Mouse (Mus musculus) kidney, postnatal 0 days (tissue): Measurements from ENCODE around the gene Gm37240. TPM values are rescaled to one million over a fixed set of nuclear protein-coding genes. Genes with fewer than 3 reads are reported as not detected.

ENCODE experiments used
- ATAC-seq: fragments of 200-750 bp; cut with Nextera tagmentation; replicated peaks from 2 replicates; pipeline ENCODE4 v1.8.0; 2017; ENCODE audit warnings: low read depth, moderate number of reproducible peaks, moderate TSS enrichment, moderate library complexity; ENCODE audit not compliant: low FRiP score
- DNase-seq: peaks from one replicate; pipeline ENCODE4 v3.0.0-alpha.2; 2016; ENCODE audit warnings: low spot score
- H3K27ac ChIP-seq: fragments of 300-500 bp; sonication (generic); 2 replicates; pipeline ENCODE4 v1.5.1; 2014; ENCODE audit warnings: mild to moderate bottlenecking
- H3K27me3 ChIP-seq: fragments of 300-500 bp; sonication (generic); 2 replicates; pipeline ENCODE4 v1.6.1; 2014; ENCODE audit warnings: low read length, mixed read lengths; ENCODE audit not compliant: insufficient read depth
- H3K36me3 ChIP-seq: fragments of 300-500 bp; sonication (generic); 2 replicates; pipeline ENCODE4 v1.6.1; 2014; ENCODE audit warnings: low read length, mixed read lengths; ENCODE audit not compliant: insufficient read depth
- H3K4me1 ChIP-seq: fragments of 300-500 bp; sonication (generic); replicated peaks from 2 replicates; pipeline ENCODE4 v1.6.1; 2014; ENCODE audit warnings: antibody characterized with exemption, low read length, mixed read lengths; ENCODE audit not compliant: insufficient read depth
- H3K4me2 ChIP-seq: fragments of 300-500 bp; sonication (generic); 2 replicates; pipeline ENCODE4 v1.6.1; 2014; ENCODE audit warnings: mild to moderate bottlenecking, low read length, moderate library complexity, mixed read lengths
- H3K4me3 ChIP-seq: fragments of 300-500 bp; sonication (generic); replicated peaks from 2 replicates; pipeline ENCODE4 v1.5.1; 2014; ENCODE audit warnings: low read depth, low read length
- H3K9ac ChIP-seq: fragments of 300-500 bp; sonication (generic); 2 replicates; pipeline ENCODE4 v1.6.1; 2014; ENCODE audit warnings: low read depth, low read length
- H3K9me3 ChIP-seq: fragments of 300-500 bp; sonication (generic); replicated peaks from 2 replicates; pipeline ENCODE4 v1.6.1; 2016; ENCODE audit warnings: low read length, inconsistent platforms, mixed read lengths
- CTCF ChIP-seq: IDR thresholded peaks from 2 replicates; pipeline ENCODE4 v1.5.1; 2016; ENCODE audit warnings: antibody characterized with exemption, low read depth, mild to moderate bottlenecking, moderate library complexity
- WGBS: fragments of 180-500 bp; shearing (Covaris S2); extraction: QIAGEN DNeasy Blood & Tissue Kit; methylation state at CpG from one replicate; pipeline ENCODE4 v1.1.7; 2014; 5-methylcytosine and 5-hydroxymethylcytosine counted together
- polyA plus RNA-seq: library from polyadenylated mRNA; unstranded; fragments of >200 nt; fragmentation: Nextera tagmentation; extraction: Ambion mirVana; gene quantifications from 2 replicates; pipeline ENCODE4 v1.2.1, GENCODE M21; 2015

Gm37240 gene
- polyA plus RNA-seq, 1 experiment from 2014 or later, result 10.8 TPM

DNA sequence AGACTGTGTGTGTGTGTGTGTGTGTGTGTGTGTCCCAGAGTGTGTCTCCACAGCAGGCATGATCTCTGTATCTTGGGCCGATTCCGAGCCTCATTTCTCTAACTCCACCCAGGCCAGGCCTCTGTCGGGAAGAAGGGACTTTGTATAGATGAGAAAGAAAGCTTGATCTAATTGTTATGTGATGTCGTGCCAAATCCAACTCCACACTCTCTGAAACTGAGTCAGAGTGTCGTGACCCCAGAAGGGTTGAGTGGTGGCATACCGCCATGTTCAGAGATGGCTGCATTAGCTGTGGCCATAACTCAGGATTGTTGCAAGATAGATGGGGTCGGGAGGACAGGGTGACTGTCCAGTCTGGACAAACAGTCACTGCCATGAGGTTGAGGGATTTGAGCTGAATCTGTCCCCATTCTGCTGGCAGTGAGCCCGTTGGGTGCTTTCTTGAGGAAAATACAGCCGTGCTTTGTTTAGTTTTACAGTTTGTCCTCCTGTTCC is 1191.4 kb downstream of the Gm37240 start:
- 49% methylated on average over 9 of the region's 9 CpGs for WGBS
- ATAC-seq (peak; percentile 57; the same call in 1 of the 2 replicates), DNase-seq (peak; percentile 50)
- no peaks in the 10 kb centered on the region for H3K4me1 ChIP-seq
- no peaks in the 10 kb centered on the region for H3K27me3 ChIP-seq
- no peak overlapping the region for H3K4me3 ChIP-seq
- no peak for TF ChIP-seq CTCF
- no peak overlapping the region for H3K27ac ChIP-seq
- no peak overlapping the region for H3K9ac ChIP-seq
- no peaks in the 10 kb centered on the region for H3K36me3 ChIP-seq
- H3K9me3 ChIP-seq, result no peaks in the 10 kb centered on the region
- peak overlapping the region; percentile 44 for H3K4me2 ChIP-seq

DNA sequence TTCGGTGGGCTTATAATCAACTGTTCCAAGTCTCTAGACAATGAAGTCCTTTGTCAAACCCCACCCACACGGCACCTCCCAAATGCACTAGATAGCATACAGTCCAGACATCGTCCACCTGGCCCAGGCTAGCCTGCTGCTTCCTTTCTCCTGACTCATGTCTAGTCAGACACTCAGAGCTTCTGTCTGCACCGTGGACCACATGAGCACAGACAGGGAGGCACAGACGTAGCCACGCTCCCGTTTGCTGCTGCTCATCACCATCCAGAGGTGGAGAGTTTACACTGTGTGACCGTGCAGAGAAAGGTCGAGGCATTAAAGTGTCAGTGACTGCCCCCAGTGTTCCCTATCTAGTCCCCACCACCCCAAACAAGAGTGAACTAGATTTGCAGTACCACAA is 1191.9 kb downstream of the Gm37240 start:
- Histone ChIP-seq H3K4me1 (no peaks in the 10 kb centered on the region), H3K27me3 (no peaks in the 10 kb centered on the region), H3K9ac (no peak overlapping the region), H3K36me3 (no peaks in the 10 kb centered on the region), H3K4me3 (no peak overlapping the region), H3K4me2 (peak overlapping the region; percentile 44; the same call in 1 of the 2 replicates), H3K27ac (no peak overlapping the region), H3K9me3 (no peaks in the 10 kb centered on the region)
- no peak for DNase-seq
- peak; percentile 17; the same call in 1 of the 2 replicates for ATAC-seq
- 28% methylated on average over 9 of the region's 9 CpGs for WGBS
- TF ChIP-seq CTCF, result no peak

DNA sequence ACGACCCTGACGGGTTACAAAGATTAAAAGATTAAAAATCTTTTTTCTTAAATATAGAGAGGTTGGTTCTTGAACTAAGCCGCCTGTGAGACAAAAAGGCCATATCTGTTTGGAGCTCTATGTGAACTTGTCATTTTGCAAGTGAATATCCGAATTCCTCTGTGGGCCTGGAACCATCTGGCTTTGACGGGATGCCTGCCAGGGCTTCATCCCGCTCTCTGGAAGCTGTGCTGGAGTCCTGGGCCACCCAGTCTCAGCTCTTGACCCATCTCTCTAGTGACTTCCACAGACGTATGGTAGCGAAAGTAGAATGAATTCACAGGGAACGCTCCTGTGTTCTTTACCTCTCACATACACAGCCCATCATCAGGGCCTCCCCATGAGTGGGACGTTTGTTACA is 1193.4 kb downstream of the Gm37240 start:
- no peaks in the 10 kb centered on the region for H3K9me3 ChIP-seq
- ATAC-seq (no peak), DNase-seq (no peak)
- no peak overlapping the region for H3K27ac ChIP-seq
- H3K4me2 ChIP-seq, result no peak overlapping the region
- H3K4me3 ChIP-seq, result no peak overlapping the region
- H3K9ac ChIP-seq, result no peak overlapping the region
- 78% methylated on average over 10 of the region's 10 CpGs for WGBS
- H3K4me1 ChIP-seq, result no peaks in the 10 kb centered on the region
- no peaks in the 10 kb centered on the region for H3K36me3 ChIP-seq
- H3K27me3 ChIP-seq, result no peaks in the 10 kb centered on the region
- no peak for TF ChIP-seq CTCF

DNA sequence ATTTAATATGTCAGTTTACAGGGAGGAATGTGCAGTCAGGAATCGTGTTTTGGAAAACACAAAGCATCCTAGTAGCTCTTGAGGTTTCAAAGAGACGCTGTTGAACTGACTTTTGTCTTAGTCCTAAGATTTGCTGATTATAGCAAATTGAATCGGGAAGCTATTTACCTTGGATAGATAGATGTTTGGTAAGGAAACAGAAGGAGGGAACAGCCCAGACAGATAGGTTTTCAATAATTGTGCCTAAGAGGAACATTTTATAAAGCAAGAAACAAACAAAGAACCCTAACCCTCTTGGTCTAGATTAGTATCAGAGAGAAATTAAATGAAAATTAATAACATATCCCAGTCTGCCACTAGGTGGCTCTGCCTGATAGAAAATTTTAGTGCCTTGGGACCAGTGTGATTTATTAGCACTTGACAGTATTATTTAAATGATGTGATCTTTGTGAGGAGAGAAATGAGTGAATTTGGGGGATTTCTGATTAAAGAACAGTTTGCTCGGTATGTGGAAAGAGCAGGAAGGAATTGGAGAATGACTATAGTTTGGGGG is 1194.6 kb downstream of the Gm37240 start:
- Histone ChIP-seq H3K4me3 (no peak overlapping the region), H3K27ac (no peak overlapping the region), H3K4me1 (no peaks in the 10 kb centered on the region), H3K36me3 (no peaks in the 10 kb centered on the region), H3K9me3 (no peaks in the 10 kb centered on the region), H3K9ac (no peak overlapping the region), H3K27me3 (no peaks in the 10 kb centered on the region), H3K4me2 (no peak overlapping the region)
- no peak for ATAC-seq
- WGBS, result 46% methylated on average over 4 of the region's 4 CpGs
- peak; percentile 84 for DNase-seq
- TF ChIP-seq CTCF, result peak; percentile 87

DNA sequence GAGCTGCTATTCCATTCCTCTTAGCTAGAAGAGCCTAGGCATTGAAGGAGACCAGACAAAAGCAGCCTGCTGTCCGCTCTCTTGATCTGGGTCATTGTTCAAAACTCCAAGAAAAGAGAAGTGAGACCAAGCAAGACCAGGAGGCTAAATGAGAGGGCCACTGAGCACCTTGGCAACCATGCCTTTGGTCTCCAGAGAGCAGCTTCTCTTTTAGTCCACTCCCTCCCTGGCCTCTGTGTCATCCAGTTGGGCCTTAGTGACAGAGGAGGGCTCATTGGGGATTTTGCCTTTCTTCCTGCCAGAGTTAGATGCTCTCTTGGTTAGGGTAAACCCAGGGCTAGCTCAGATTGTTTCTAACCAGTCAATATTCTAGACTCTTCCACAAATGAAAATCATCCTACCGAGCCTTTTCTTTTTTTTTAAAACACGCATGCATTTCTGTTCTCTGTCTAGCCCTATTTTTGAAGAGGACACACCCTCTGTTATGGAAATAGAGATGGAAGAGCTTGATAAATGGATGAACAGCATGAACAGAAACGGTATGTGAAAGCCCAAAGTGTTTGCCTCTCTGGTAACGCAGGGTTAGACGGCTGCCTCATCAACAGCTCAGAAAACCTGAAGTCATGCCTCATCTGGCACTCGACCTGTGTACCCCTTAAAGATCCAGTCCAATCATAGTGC is 1197.1 kb downstream of the Gm37240 start:
- Histone ChIP-seq H3K4me3 (no peak overlapping the region), H3K27ac (no peak overlapping the region), H3K9me3 (no peaks in the 10 kb centered on the region), H3K4me2 (no peak overlapping the region), H3K27me3 (no peaks in the 10 kb centered on the region), H3K9ac (no peak overlapping the region), H3K36me3 (no peaks in the 10 kb centered on the region), H3K4me1 (no peaks in the 10 kb centered on the region)
- TF ChIP-seq CTCF, result no peak
- DNase-seq (no peak), ATAC-seq (no peak)
- WGBS, result 66% methylated on average over 7 of the region's 7 CpGs

DNA sequence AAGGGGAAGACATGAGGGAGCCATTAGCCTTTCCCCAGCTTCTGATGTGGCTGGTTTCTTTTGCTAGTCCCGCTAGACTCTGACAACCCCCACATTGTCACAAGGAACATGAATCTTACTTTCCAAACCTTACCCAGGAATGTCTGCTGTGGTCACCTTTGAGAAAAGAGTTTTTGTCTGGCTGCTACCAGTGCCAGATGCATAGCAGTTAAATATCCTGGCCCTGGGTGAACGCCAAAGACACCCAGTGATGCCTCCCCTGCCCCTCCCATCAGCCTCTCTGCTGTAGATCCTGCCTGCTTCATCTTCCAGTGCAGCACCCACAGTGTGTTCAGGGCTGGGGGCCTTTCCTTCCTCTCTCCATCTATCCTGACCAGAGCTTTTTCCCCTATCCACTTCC is 1197.7 kb downstream of the Gm37240 start:
- TF ChIP-seq CTCF, result no peak
- Histone ChIP-seq H3K4me1 (no peaks in the 10 kb centered on the region), H3K9me3 (no peaks in the 10 kb centered on the region), H3K36me3 (no peaks in the 10 kb centered on the region), H3K27ac (no peak overlapping the region), H3K27me3 (no peaks in the 10 kb centered on the region), H3K4me3 (no peak overlapping the region), H3K4me2 (no peak overlapping the region), H3K9ac (no peak overlapping the region)
- WGBS, result 66% methylated on average over 2 of the region's 2 CpGs
- ATAC-seq, result no peak
- DNase-seq, result no peak
